Mouse (Mus musculus) thymus, postnatal 36 days (tissue): ENCODE measurements around the gene Jpt2.
A peak's percentile ranks its signal among the peaks of the same experiment; 100 is the strongest.

Experiments used
- DNase-seq, 2 experiments: peaks; one replicate each; pipeline ENCODE4 v3.0.0; 2022; ENCODE audit warnings: mixed read lengths in 2 of 2

Jpt2 gene

GRCm38 (mm10) chr17:24903767-24904166, 56.7 kb downstream of the Jpt2 start:
- DNase-seq = no peak

GRCm38 (mm10) chr17:24902671-24903474, 57.6 kb downstream of the Jpt2 start:
- DNase-seq = peak in 1 of 2 experiments; percentile 39

GRCm38 (mm10) chr17:24902124-24902523, 58.4 kb downstream of the Jpt2 start:
- DNase-seq = no peak

GRCm38 (mm10) chr17:24900014-24900413, 60.5 kb downstream of the Jpt2 start:
- DNase-seq = no peak

GRCm38 (mm10) chr17:24899153-24899552, 61.3 kb downstream of the Jpt2 start:
- no peak for DNase-seq

GRCm38 (mm10) chr17:24898041-24898854, 62.2 kb downstream of the Jpt2 start:
- no peak for DNase-seq

GRCm38 (mm10) chr17:24897600-24897999, 62.9 kb downstream of the Jpt2 start:
- no peak for DNase-seq

- no peak for DNase-seq
Observed at GRCm38 (mm10) chr17:24896993-24897269, 63.6 kb downstream of the Jpt2 start.

GRCm38 (mm10) chr17:24896241-24896992, 64.1 kb downstream of the Jpt2 start, which contains the start of gene Nme3:
Nme3 (plus strand) TSS chr17:24896500.
- peak; percentile 76 to 77 for DNase-seq

- peak in 1 of 2 experiments; percentile 24 for DNase-seq
Observed at GRCm38 (mm10) chr17:24895571-24896240, 64.8 kb downstream of the Jpt2 start.

GRCm38 (mm10) chr17:24894995-24895547, 65.4 kb downstream of the Jpt2 start, which contains the start of the genes Eme2 and Mrps34:
Eme2 (minus strand) TSS chr17:24895087.
Mrps34 (plus strand) TSS chr17:24895116.
- peak; percentile 72 to 74 for DNase-seq

GRCm38 (mm10) chr17:24894061-24894994, 66.2 kb downstream of the Jpt2 start:
- no peak for DNase-seq

- DNase-seq = no peak
Observed at GRCm38 (mm10) chr17:24893276-24893675, 67.2 kb downstream of the Jpt2 start.

- DNase-seq = no peak
Observed at GRCm38 (mm10) chr17:24892785-24893184, 67.7 kb downstream of the Jpt2 start.

- DNase-seq = no peak
Observed at GRCm38 (mm10) chr17:24891321-24891720, 69.2 kb downstream of the Jpt2 start.

- no peak for DNase-seq
Observed at GRCm38 (mm10) chr17:24890151-24891092, 70.1 kb downstream of the Jpt2 start.

- DNase-seq = no peak
Observed at GRCm38 (mm10) chr17:24888862-24889261, 71.6 kb downstream of the Jpt2 start.
